Mouse (Mus musculus): ENCODE measurements at regions not wholly inside any gene's neighbourhood (a gene's known extent, or its start where the extent isn't known, plus 50 kb on each side); places are given as distances from the start of the nearest gene placed in this dataset.

DNA sequence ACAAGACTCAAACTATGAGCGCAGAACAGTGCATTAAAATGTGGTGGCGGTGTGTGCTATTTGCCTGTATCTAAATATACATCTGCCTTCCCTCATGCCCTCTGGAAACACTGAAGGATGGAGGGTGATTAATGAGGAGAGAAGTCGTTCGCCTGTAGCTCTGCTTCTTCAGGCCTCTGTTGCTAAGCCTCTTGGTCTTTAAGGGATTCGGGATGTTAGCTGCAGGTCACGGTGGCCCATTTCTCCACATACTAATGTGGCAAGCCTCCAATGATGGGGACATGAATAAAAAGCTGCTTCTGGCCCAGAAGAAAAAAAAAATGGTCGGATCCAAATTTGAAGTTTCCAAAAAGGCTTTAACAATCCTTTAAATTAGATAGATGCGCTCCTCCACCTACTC, 137.0 kb upstream of the Btg1 start:
- no peak overlapping the region for H3K4me2 ChIP-seq (ENCODE audit: insufficient read depth, low read depth, poor library complexity, severe bottlenecking)
- TF ChIP-seq USF2 (conservative IDR thresholded peaks at IDR 0.05; ENCODE audit: low read depth, low read length) (no peak), E2F4 (IDR thresholded peaks at IDR 0.05; ENCODE audit: insufficient replicate concordance, low read depth, low read length) (no peak), ZC3H11A (IDR thresholded peaks at IDR 0.05; ENCODE audit: low read depth, low read length) (no peak), MYC (IDR thresholded peaks at IDR 0.05; ENCODE audit: low read depth, low read length) (no peak), CTCF (conservative IDR thresholded peaks at IDR 0.05 in 1 of 2, IDR thresholded peaks at IDR 0.05 in 1 of 2; ENCODE audit: low read depth in 2 of 2, low read length in 2 of 2) (no peak), UBTF (IDR thresholded peaks at IDR 0.05; ENCODE audit: low read depth, low read length) (no peak), RAD21 (IDR thresholded peaks at IDR 0.05; ENCODE audit: low read depth, low read length) (no peak)
- H3K9me3 ChIP-seq (replicated peaks; ENCODE audit: low read length) = no peaks in the 10 kb centered on the region
- no peaks in the 10 kb centered on the region for H3K79me2 ChIP-seq (replicated peaks; ENCODE audit: control insufficient read depth, extremely low read depth, insufficient read depth, poor library complexity, severe bottlenecking)
- no peak overlapping the region for H3K27ac ChIP-seq (ENCODE audit: insufficient read depth, low read depth)
- no peak overlapping the region for H3K4me3 ChIP-seq (replicated peaks in 1 of 3; ENCODE audit: low read depth in 2 of 3, low read length in 2 of 3, poor library complexity in 1 of 3)
- peaks cover 3 to 7% of the 10 kb centered on the region in 2 experiments; a peak in 1 of 4 replicates for H3K4me1 ChIP-seq (ENCODE audit: control insufficient read depth in 1 of 2, insufficient read depth in 2 of 2)
- no peak overlapping the region for H3K9ac ChIP-seq (ENCODE audit: insufficient read depth, low read depth)
- no peak for DNase-seq (ENCODE audit: extremely low read depth)
- no peaks in the 10 kb centered on the region for H3K36me3 ChIP-seq (replicated peaks in 1 of 2; ENCODE audit: control insufficient read depth in 1 of 2, insufficient read depth in 1 of 2, low read length in 1 of 2)
- no peaks in the 10 kb centered on the region for H3K27me3 ChIP-seq (replicated peaks)
- in situ Hi-C loops (cut with MboI; ENCODE audit: low pct_ligation_motif_present, low pct_unique_long_range_greater_than_20kb, low sequenced_read_pairs) = no loop called here
- dilution Hi-C loops (cut with MboI; ENCODE audit: extremely low pct_ligation_motif_present, extremely low pct_unique_long_range_greater_than_20kb, low sequenced_read_pairs) = no loop called here

DNA sequence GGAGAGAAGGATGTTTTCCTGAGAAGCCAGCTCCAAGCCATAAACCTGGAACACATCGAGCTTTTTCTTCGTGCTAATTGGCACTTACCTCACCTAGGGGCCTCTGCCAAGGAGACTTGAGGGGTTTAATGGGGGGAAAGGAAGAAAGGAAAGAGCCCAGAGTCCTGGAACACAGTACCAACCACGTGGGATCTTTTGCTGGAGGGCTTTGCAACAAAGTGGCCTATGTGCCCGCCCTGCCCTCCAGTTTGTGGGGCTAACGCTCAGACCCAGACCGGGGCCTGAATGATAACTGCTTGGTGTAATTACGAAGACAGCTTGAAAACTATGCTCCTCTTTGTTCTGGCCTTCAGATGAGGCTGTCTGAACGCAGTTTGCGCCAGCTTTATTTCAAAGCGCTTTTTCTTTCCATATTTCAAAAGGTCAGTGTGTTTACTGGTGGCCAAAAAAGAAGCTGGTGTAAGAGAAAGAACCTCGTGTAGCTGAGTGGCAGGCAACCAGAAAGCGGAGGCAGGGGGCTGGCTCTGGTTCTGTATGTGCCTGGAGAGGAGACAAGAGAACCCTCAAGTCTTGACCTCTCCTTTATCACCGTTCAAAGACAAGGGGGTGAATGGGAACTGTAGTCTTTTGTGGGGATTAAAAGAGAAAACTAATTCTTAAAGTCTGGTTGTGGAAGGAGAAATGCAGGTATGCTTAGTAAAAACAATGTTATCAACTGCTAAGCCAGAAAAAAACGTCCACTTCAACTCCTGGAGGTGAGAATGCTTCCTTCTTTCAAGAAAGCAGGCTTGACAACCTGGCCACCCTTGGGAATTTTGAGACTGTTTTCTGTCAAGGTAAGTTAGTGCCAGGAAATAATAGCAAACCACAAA, 136.1 kb upstream of the Btg1 start:
- no peaks in the 10 kb centered on the region for H3K27me3 ChIP-seq (replicated peaks)
- H3K27ac ChIP-seq (ENCODE audit: insufficient read depth, low read depth) = no peak overlapping the region
- in situ Hi-C loops (cut with MboI; ENCODE audit: low pct_ligation_motif_present, low pct_unique_long_range_greater_than_20kb, low sequenced_read_pairs) = no loop called here
- H3K9me3 ChIP-seq (replicated peaks; ENCODE audit: low read length) = no peaks in the 10 kb centered on the region
- no peak overlapping the region; the same call in 1 of the 2 replicates for H3K4me2 ChIP-seq (ENCODE audit: insufficient read depth, low read depth, poor library complexity, severe bottlenecking)
- DNase-seq (ENCODE audit: extremely low read depth) = no peak
- no peak overlapping the region for H3K9ac ChIP-seq (ENCODE audit: insufficient read depth, low read depth)
- H3K79me2 ChIP-seq (replicated peaks; ENCODE audit: control insufficient read depth, extremely low read depth, insufficient read depth, poor library complexity, severe bottlenecking) = no peaks in the 10 kb centered on the region
- H3K36me3 ChIP-seq (replicated peaks in 1 of 2; ENCODE audit: control insufficient read depth in 1 of 2, insufficient read depth in 1 of 2, low read length in 1 of 2) = no peaks in the 10 kb centered on the region
- no peak overlapping the region for H3K4me3 ChIP-seq (replicated peaks in 1 of 3; ENCODE audit: low read depth in 2 of 3, low read length in 2 of 3, poor library complexity in 1 of 3)
- dilution Hi-C loops (cut with MboI; ENCODE audit: extremely low pct_ligation_motif_present, extremely low pct_unique_long_range_greater_than_20kb, low sequenced_read_pairs) = no loop called here
- peaks cover 3 to 7% of the 10 kb centered on the region in 2 experiments; a peak in 1 of 4 replicates for H3K4me1 ChIP-seq (ENCODE audit: control insufficient read depth in 1 of 2, insufficient read depth in 2 of 2)
- TF ChIP-seq MXI1 (IDR thresholded peaks at IDR 0.05; ENCODE audit: low read depth, low read length) = 0 out of 2 replicates have a peak, but pooled peaks have one; percentile 24
- no peak for TF ChIP-seq KAT2A (IDR thresholded peaks at IDR 0.05; ENCODE audit: insufficient replicate concordance, low read length)

DNA sequence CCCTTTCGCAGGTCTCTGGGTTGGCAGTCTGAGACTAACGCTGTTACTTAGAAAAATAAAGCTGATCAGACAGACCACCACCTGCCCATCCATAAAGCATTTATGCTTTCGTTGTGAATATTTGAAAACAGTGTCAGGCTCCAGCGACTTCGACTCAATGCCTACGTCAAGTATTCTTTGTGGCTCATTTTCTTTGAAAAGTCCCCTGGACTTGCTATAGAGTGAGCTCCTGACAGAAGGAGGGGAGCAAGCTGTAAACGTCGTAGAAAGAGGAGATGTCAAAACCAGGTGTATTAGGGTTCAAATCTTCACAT, 135.5 kb upstream of the Btg1 start:
- Histone ChIP-seq H3K4me2 (ENCODE audit: insufficient read depth, low read depth, poor library complexity, severe bottlenecking) (no peak overlapping the region; the same call in 1 of the 2 replicates), H3K36me3 (replicated peaks in 1 of 2; ENCODE audit: control insufficient read depth in 1 of 2, insufficient read depth in 1 of 2, low read length in 1 of 2) (no peaks in the 10 kb centered on the region), H3K27me3 (replicated peaks) (no peaks in the 10 kb centered on the region), H3K27ac (ENCODE audit: insufficient read depth, low read depth) (no peak overlapping the region), H3K79me2 (replicated peaks; ENCODE audit: control insufficient read depth, extremely low read depth, insufficient read depth, poor library complexity, severe bottlenecking) (no peaks in the 10 kb centered on the region), H3K9me3 (replicated peaks; ENCODE audit: low read length) (no peaks in the 10 kb centered on the region), H3K4me3 (replicated peaks in 1 of 3; ENCODE audit: low read depth in 2 of 3, low read length in 2 of 3, poor library complexity in 1 of 3) (no peak overlapping the region), H3K9ac (ENCODE audit: insufficient read depth, low read depth) (no peak overlapping the region), H3K4me1 (ENCODE audit: control insufficient read depth in 1 of 2, insufficient read depth in 2 of 2) (peaks cover 3 to 7% of the 10 kb centered on the region in 2 experiments; a peak in 1 of 4 replicates)
- DNase-seq (ENCODE audit: extremely low read depth) = no peak
- dilution Hi-C loops (cut with MboI; ENCODE audit: extremely low pct_ligation_motif_present, extremely low pct_unique_long_range_greater_than_20kb, low sequenced_read_pairs) (no loop called here), in situ Hi-C loops (cut with MboI; ENCODE audit: low pct_ligation_motif_present, low pct_unique_long_range_greater_than_20kb, low sequenced_read_pairs) (no loop called here)
- no peak for TF ChIP-seq EP300 (IDR thresholded peaks at IDR 0.05; ENCODE audit: low read length)
- no peak for TF ChIP-seq MYC (IDR thresholded peaks at IDR 0.05; ENCODE audit: low read depth, low read length)
- no peak for TF ChIP-seq POLR2AphosphoS2 (IDR thresholded peaks at IDR 0.05; ENCODE audit: low read depth, low read length)
- no peak for TF ChIP-seq SMC3 (IDR thresholded peaks at IDR 0.05; ENCODE audit: low read depth, low read length)
- TF ChIP-seq HCFC1 (IDR thresholded peaks at IDR 0.05; ENCODE audit: low read depth, low read length) = no peak
- TF ChIP-seq NRF1 (IDR thresholded peaks at IDR 0.05; ENCODE audit: low read depth, low read length) = no peak
- no peak for TF ChIP-seq IRF4 (IDR thresholded peaks at IDR 0.05; ENCODE audit: low read depth, low read length)

Data from CH12.LX (cell line).